Mouse (Mus musculus) forebrain, postnatal 0 days (tissue): ENCODE data around the gene H2-Ob. TPM values are rescaled to one million over a fixed set of nuclear protein-coding genes. Genes with fewer than 3 reads are reported as not detected.

Source experiments
- ATAC-seq: fragments of 200-750 bp; cut with Nextera tagmentation; 2 replicates; pipeline ENCODE4 v1.8.0; 2017; ENCODE audit warnings: mild to moderate bottlenecking, moderate library complexity
- DNase-seq: peaks from one replicate; pipeline ENCODE4 v3.0.0-alpha.2; 2015
- H3K27ac ChIP-seq: fragments of 300-500 bp; sonication (generic); 2 replicates; pipeline ENCODE4 v1.5.1; 2014; ENCODE audit warnings: low read depth, mild to moderate bottlenecking, antibody characterized with exemption, low read length, moderate library complexity, mixed read lengths
- H3K27me3 ChIP-seq: fragments of 300-500 bp; sonication (generic); 2 replicates; pipeline ENCODE4 v1.6.1; 2014; ENCODE audit warnings: mild to moderate bottlenecking, low read length, mixed read lengths; ENCODE audit not compliant: insufficient read depth
- H3K36me3 ChIP-seq: fragments of 300-500 bp; sonication (generic); 2 replicates; pipeline ENCODE4 v1.6.1; 2014; ENCODE audit warnings: mild to moderate bottlenecking, moderate library complexity; ENCODE audit not compliant: insufficient read depth
- H3K4me1 ChIP-seq: fragments of 300-500 bp; sonication (generic); 2 replicates; pipeline ENCODE4 v1.6.1; 2014; ENCODE audit warnings: antibody characterized with exemption; ENCODE audit not compliant: insufficient read depth
- H3K4me2 ChIP-seq: fragments of 300-500 bp; sonication (generic); 2 replicates; pipeline ENCODE4 v1.6.1; 2014; ENCODE audit warnings: low read depth, mild to moderate bottlenecking, moderate library complexity
- H3K4me3 ChIP-seq: fragments of 300-500 bp; sonication (generic); 2 replicates; pipeline ENCODE4 v1.5.1; 2014; ENCODE audit warnings: low read depth, low read length, mixed read lengths
- H3K9ac ChIP-seq: fragments of 300-500 bp; sonication (generic); 2 replicates; pipeline ENCODE4 v1.6.1; 2014; ENCODE audit warnings: mild to moderate bottlenecking
- H3K9me3 ChIP-seq: fragments of 300-500 bp; sonication (generic); 2 replicates; pipeline ENCODE4 v1.6.1; 2016; ENCODE audit warnings: low read length
- CTCF ChIP-seq: sonication (generic); IDR thresholded peaks from 2 replicates; pipeline ENCODE4 v1.5.1; 2016; ENCODE audit warnings: antibody characterized with exemption, control low read depth, low read depth
- WGBS: fragments of 180-500 bp; shearing (Covaris S2); extraction: QIAGEN DNeasy Blood & Tissue Kit; methylation state at CpG from one replicate; pipeline ENCODE4 v1.1.7; 2014; 5-methylcytosine and 5-hydroxymethylcytosine counted together
- polyA plus RNA-seq: library from polyadenylated mRNA; unstranded; fragments of >200 nt; fragmentation: Nextera tagmentation; extraction: Ambion mirVana; gene quantifications from 2 replicates; pipeline ENCODE4 v1.2.1, GENCODE M21; 2015
- total RNA-seq: library from RNA; depleted of rRNA; stranded (reverse); fragments of >200 nt; gene quantifications from 2 replicates; pipeline ENCODE4 v1.2.3, GENCODE M21; 2014

Gene H2-Ob
- total and polyA plus RNA-seq, 2 experiments from 2014 or later: 0.10 to 0.36 TPM

DNA sequence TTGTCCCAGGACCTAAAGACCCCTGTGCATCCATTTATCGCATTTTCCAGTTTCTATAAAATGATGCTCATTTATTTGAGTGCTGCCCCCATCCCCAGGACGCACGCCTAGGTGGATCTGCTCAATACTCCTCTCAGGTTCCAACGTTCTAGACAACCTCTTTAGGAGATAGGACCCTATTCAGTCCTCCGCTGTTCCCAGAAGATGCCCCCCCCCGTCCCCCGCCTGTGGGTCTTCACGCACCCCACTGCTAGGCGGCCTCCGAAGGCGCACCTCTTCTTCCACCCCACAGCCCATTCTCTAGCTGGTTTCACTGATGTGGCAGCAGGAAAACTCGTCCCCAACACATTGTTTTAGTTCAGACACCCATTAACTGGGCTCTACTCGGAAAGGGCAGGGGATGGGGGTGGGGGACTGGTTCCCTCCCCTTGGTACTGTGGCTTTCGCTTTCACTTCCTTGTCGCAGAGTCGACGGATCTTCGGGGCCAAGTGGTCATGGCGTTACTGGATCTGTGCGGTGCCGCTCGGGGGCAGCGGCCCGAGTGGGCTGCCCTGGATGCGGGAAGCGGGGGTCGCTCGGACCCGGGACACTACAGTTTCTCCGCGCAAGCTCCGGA lies 40.7 kb upstream of the H2-Ob start:
- 0 out of 2 replicates have a peak, but pooled peaks have one; percentile 2 for TF ChIP-seq CTCF
- Histone ChIP-seq H3K4me3 (peak overlapping the region; percentile 42), H3K4me1 (no peaks in the 10 kb centered on the region), H3K9ac (no peak overlapping the region), H3K36me3 (no peaks in the 10 kb centered on the region), H3K27ac (no peak overlapping the region), H3K9me3 (no peaks in the 10 kb centered on the region), H3K4me2 (peak overlapping the region; percentile 76), H3K27me3 (peaks cover 41% of the 10 kb centered on the region)
- ATAC-seq (peak; percentile 21; the same call in 1 of the 2 replicates), DNase-seq (no peak)
- 2% methylated on average over 32 of the region's 32 CpGs for WGBS

DNA sequence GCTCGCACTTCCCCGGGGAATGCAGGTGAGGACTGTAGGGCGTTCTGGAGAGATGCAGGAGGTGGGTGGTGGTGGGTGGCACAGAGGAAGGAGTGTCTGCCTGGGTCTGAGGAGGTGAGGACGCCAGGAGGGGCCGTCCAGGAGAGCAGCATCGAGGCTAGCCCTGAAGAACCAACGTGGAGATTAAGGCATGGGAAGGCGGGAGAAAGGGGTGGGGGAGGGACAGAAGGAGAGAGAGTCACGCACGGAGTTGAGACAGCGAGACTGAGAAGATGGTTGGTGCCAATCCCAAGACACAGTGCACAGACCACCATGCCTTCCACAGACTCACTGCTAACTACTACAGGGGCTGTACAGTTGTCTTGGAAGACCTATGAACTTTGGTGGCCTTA lies 40.2 kb upstream of the H2-Ob start:
- no peaks in the 10 kb centered on the region for H3K36me3 ChIP-seq
- no peak for DNase-seq
- H3K27ac ChIP-seq: no peak overlapping the region
- no peaks in the 10 kb centered on the region for H3K4me1 ChIP-seq
- peak overlapping the region; percentile 42 for H3K4me3 ChIP-seq
- 10% methylated on average over 11 of the region's 11 CpGs for WGBS
- H3K9ac ChIP-seq: no peak overlapping the region
- no peak for TF ChIP-seq CTCF
- peaks cover 41% of the 10 kb centered on the region for H3K27me3 ChIP-seq
- ATAC-seq: no peak
- H3K4me2 ChIP-seq: peak overlapping the region; percentile 76
- H3K9me3 ChIP-seq: no peaks in the 10 kb centered on the region

DNA sequence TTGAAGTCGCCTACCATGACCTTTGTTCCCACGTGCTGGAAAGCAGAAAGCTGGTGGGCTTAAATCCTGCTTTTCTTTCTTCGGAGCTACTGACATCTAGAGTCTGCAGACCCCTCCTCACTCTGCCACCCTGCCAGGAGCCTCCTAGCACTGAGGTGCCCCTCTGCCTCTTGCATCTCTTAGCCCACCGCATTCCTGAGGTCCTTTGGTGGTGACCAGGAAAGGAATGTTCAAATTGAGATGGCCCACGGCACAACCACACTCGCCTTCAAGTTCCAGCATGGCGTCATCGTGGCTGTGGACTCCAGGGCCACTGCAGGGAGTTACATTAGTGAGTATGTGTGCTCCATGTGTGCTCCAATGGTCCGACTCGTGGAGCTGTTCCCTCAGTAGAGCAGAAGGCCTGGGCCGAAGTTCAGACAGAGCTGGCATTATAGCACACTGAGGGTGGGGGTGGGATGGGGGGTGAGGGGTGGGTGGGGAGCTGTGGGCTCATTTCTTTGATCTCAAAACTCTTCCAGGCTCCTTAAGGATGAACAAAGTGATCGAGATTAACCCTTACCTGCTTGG lies 39.6 kb upstream of the H2-Ob start:
- Histone ChIP-seq H3K4me3 (no peak overlapping the region), H3K27ac (no peak overlapping the region), H3K4me1 (no peaks in the 10 kb centered on the region), H3K36me3 (no peaks in the 10 kb centered on the region), H3K4me2 (no peak overlapping the region), H3K27me3 (peaks cover 41% of the 10 kb centered on the region), H3K9ac (no peak overlapping the region), H3K9me3 (no peaks in the 10 kb centered on the region)
- ATAC-seq: no peak
- WGBS: 65% methylated on average over 12 of the region's 12 CpGs
- no peak for DNase-seq
- no peak for TF ChIP-seq CTCF

DNA sequence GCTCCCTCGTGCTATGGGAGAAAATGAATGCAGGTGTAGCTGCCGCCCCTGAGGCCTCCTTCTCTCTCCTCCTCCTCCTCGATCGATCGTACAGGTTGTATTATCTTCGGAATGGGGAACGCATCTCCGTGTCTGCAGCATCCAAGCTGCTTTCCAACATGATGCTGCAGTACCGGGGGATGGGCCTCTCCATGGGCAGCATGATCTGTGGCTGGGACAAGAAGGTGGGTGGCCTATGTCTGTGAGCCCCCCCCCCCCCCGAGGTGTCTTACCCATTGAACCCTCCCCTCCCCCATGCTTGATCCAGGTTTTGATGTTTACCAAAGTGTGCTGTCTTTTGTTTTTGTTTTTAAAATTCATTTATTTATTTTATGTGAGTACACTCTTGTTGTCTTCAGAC lies 38.7 kb upstream of the H2-Ob start:
- Histone ChIP-seq H3K27me3 (peaks cover 37% of the 10 kb centered on the region), H3K4me2 (no peak overlapping the region), H3K4me3 (no peak overlapping the region), H3K4me1 (no peaks in the 10 kb centered on the region), H3K9me3 (no peaks in the 10 kb centered on the region), H3K27ac (no peak overlapping the region), H3K36me3 (no peaks in the 10 kb centered on the region), H3K9ac (no peak overlapping the region)
- WGBS: 84% methylated on average over 10 of the region's 10 CpGs
- ATAC-seq (no peak), DNase-seq (no peak)
- no peak for TF ChIP-seq CTCF

DNA sequence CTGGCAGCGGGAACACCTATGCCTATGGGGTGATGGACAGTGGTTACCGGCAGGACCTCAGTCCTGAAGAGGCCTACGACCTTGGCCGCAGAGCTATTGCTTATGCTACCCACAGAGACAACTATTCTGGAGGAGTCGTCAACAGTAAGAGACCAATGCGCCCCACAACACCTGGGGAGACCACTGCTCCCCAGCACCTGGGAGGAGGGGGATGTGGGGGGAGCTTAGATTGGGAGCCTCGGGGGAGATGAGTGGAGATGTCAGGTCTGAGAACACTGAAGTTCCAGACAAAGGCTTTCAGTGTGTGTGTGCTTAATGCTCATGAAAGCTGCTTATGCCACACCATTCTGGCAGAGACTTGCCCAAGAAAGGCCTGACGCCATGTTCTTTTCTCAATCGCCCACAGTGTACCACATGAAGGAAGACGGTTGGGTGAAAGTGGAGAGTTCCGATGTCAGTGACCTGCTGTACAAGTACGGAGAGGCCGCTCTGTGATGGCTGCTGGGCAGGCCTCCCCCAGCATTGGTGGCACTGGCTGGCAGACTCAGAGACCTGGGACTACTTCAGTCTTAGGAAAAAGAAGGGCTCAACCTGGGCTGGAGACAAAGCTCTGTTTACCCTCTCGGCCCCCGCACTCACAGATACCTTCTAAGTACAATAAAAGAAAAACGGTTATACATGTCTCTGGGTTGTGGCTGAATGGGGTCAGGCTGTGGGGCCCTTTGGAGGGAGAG lies 37.8 kb upstream of the H2-Ob start:
- WGBS: 87% methylated on average over 16 of the region's 16 CpGs
- no peak for ATAC-seq
- Histone ChIP-seq H3K9ac (no peak overlapping the region), H3K4me2 (no peak overlapping the region), H3K36me3 (no peaks in the 10 kb centered on the region), H3K4me3 (no peak overlapping the region), H3K27me3 (peaks cover 35% of the 10 kb centered on the region), H3K27ac (no peak overlapping the region), H3K4me1 (no peaks in the 10 kb centered on the region), H3K9me3 (no peaks in the 10 kb centered on the region)
- no peak for TF ChIP-seq CTCF
- DNase-seq: no peak

DNA sequence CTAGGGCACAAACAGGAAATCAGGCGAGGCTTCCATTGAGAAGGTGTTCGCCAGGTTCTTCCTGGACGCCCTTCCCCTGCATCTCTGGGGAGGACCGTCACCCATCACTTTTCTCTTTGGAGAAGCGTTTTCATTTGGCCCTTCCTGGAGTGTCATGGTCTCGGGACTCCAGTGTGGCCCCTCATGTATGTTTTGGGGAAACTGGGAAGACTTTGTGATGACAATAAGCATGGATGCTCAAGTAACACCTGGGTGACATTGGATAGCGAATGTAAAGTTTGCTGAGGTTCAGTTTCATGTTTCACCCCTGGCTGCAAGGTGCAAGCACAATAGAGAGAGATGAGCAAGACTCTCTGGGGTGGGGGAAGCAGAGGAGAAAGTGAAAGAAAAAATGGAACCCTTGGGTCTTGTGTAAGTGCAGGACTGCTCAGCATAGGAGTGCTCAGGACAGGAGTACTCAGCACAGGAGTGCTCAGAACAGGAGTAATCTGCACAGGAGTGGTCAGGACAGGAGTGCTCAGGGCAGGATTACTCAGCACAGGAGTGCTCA lies 37.1 kb upstream of the H2-Ob start:
- Histone ChIP-seq H3K27me3 (peaks cover 29% of the 10 kb centered on the region), H3K9ac (no peak overlapping the region)
- 76% methylated on average over 7 of the region's 7 CpGs for WGBS

More for the DNA sequence above, 37.1 kb upstream of the H2-Ob start:
- Histone ChIP-seq H3K4me2 (no peak overlapping the region), H3K4me3 (no peak overlapping the region), H3K4me1 (no peaks in the 10 kb centered on the region), H3K9me3 (no peaks in the 10 kb centered on the region), H3K27ac (no peak overlapping the region), H3K36me3 (no peaks in the 10 kb centered on the region)
- DNase-seq: no peak
- no peak for ATAC-seq
- TF ChIP-seq CTCF: no peak
